Mouse (Mus musculus): ENCODE data around the gene Rab36.

DNA sequence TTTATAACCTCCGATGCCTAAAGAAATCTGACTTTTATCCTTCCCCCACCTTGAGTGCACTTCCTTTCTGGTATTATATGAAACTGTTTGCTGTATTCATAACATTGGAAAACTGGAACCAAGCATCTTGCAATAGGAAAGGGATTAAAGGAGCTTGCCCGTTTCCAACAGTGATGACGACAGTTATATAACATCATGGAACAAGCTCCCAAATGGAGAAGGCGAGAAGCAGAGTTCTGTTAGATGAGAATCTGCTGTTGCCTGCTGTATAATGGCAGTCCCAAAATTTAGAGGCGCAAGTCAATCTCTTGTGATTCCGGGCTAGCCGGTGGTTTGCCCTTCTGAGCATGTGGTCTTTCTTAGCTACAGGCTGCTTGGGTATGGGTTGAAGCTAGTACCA is 58.4 kb downstream of the Rab36 start:
- TF ChIP-seq CTCF (IDR thresholded peaks at IDR 0.05; ENCODE audit: low read depth, low read length) (no peak), POLR2A (IDR thresholded peaks at IDR 0.05; ENCODE audit: extremely low read depth, insufficient read depth, low read length) (no peak)
